Mouse (Mus musculus): ENCODE measurements around the gene Osbpl5.
"Not testable (repeated sequence)": the region's sequence is repeated elsewhere in the genome, so short reads cannot be mapped to it uniquely, and the experiment has no call there.

Osbpl5 gene

DNA sequence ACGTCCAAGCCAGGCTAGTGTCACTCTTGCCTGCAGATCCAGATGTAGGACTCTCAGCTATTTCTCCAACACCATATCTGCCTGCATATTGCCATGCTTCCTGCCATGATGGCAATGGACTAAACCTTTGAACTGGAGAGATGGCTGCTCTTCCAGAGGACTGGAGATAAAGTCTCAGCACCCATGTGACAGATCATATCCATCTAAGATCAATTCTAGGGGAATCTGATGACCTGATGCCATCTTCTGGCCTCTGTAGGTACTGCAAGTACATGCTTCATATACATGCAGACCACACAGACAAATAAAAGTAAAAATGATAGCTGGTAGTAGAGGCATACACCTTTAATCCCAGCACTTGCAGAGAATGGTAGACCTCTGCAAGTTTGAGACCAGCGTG, 60.6 kb downstream of the Osbpl5 start:
- DNase-seq, result peak; percentile 64

- no peak for DNase-seq
Observed at GRCm38 (mm10) chr7:143694550-143694949, 62.2 kb downstream of the Osbpl5 start.

GRCm38 (mm10) chr7:143692746-143693510, 63.9 kb downstream of the Osbpl5 start:
- no peak for DNase-seq

DNA sequence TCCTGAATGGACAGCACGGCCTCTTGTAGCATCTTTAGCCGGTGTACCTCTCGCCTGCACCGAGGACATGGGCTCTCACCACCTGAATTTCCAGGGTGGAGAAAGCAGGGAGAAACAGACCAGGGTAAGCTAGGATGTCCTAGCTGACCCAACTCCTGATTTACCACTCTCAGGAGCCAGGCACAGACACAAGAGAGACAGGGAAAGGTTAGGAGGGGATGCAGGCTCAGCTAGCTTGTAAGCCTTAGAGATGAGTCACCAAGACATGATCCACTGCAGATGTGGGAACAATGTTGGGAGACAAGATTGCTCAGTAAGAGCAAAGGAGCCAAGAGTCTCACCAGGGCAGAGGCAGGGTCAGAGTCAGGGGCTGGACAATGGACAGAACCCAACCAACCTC, 64.9 kb downstream of the Osbpl5 start:
- DNase-seq, result no peak

GRCm38 (mm10) chr7:143691181-143691580, 65.6 kb downstream of the Osbpl5 start:
- DNase-seq, result no peak

DNA sequence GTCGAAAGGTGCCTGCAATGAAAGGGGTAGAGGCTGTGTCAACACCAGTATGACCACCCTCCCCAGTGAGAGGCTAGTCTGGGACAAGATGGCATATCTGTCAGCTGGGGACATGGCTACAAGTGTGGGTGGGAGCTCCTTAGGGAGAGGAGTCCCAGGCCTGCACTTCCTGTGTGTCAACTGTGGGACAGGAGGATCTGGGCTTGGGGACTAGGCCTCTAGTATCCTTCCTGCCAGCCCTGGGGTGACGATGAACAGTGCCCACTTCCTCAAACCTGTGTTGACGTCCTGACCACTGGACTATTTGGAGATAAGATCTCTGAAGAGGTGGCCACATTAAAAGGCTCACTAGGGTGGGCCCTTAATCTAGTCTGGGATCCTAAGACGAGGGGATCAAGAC, 66.8 kb downstream of the Osbpl5 start:
- no peak for DNase-seq

GRCm38 (mm10) chr7:143689481-143689880, 67.3 kb downstream of the Osbpl5 start:
- DNase-seq, result no peak

DNA sequence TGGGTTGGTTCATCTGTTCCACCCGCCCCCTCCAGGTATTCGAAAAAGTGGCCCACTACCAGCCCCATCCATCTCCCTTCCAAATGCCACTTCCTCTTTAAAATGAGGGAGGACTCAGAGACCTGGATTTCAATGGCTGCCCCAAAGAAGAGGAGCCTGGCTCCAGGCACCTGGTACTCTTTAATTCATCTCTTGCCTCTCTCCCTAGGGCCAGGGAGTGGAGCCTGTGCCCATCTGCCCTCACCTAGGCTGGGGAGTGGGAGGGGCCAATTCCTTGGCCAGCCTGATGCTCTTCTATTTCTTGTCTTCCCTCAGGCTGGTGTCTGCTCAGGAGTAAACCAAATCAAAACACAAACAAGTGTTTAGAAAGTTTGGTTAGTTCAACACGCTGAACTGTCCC, 70.1 kb downstream of the Osbpl5 start:
- DNase-seq, result not testable (repeated sequence)

GRCm38 (mm10) chr7:143686191-143686590, 70.6 kb downstream of the Osbpl5 start:
- DNase-seq, result not testable (repeated sequence)

GRCm38 (mm10) chr7:143685359-143686067, 71.3 kb downstream of the Osbpl5 start, which contains the start of gene Tnfrsf23:
Gene Tnfrsf23 (minus strand): TSS chr7:143685872.
- DNase-seq, result peak; percentile 83

DNA sequence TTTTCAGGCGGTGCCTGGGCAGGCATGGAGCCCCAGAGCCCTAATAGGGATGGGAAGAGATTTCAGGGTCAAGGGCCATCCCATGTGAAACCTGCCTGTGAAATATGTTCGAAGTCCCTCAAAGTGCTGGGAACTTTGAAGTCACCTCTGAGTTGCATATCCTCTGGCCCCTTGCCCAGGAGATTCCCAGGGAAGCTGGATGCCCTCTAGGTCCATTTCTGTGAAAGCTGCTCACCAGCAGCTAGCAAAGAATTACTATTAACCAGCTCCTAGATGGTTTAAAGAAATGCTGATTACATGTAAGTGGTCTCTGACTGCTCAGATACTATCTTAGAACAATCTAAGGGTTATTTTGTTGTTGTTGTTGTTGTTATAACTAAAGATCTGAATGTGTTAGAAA, 72.2 kb downstream of the Osbpl5 start:
- peak; percentile 37 for DNase-seq

GRCm38 (mm10) chr7:143681566-143681965, 75.2 kb downstream of the Osbpl5 start:
- DNase-seq, result peak; percentile 1

DNA sequence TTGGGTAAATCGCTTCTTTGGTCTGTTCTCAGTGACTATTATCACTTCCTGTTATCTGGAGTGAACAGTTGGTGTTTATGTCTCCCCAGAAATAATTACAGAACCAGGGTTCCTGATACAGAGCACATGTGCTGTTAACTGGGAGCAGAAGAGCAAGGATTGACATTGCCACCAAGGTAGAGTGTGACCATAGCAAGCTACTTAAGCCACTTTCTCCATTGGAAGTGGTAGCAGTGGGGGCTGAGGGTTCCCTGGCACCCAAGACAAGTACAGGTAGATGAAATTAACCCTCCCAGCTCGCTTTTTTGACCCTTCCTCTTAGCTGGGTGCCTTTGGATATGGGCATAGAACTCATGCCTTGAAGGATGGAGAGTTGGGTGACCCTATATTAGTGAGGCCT, 75.9 kb downstream of the Osbpl5 start:
- peak; percentile 1 for DNase-seq

DNA sequence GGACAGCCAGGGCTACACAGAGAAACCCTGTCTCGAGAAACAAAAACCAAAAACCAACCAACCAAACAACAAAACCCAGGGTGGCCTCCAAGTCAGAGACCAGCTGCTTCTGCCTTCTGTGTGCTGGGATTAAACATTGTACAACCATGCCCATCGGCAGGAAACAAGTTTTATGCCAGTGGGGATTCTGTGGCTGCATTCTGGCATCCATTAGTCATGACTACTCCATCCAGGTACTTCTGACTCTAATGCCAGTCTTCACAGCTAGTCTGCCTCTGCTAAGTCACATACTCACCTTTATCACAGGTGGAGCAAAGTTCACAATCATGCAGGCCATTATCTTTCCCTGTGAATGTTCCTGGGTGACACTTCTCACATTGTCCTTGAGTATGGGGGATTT, 77.1 kb downstream of the Osbpl5 start:
- peak; percentile 0 for DNase-seq

DNA sequence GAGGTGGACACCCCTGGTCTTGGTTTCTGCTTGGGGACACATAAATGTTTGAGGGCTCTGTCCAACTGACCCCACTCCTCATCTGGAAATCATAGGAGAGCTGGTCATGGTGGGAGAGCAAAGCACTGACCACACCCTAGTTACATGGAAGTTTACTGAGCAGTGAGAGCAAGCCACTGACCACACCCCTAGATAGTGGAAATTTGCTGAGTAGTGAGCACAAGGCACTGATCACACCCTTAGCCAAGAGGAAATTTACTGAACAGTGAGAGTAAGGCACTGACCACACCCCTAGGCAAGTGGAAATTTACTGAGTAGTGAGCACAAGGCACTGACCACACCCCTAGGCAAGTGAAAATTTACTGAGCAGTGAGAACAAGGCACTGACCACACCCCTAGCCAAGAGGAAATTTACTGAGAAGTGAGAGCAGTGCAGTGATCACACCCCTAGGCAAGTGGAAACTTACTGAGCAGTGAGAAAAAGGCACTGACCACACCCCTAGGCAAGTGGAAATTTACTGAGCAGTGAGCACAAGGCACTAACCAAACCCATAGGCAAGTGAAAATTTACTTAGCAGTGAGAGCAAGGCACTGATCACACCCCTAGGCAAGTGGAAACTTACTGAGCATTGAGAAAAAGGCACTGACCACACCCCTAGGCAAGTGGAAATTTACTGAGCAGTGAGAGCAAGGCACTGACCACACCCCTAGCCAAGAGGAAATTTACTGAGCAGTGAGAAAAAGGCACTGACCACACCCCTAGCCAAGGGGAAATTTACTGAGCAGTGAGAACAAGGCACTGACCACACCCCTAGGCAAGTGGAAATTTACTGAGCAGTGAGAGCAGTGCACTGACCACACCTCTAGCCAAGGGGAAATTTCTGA, 90.1 kb downstream of the Osbpl5 start:
- no peak for DNase-seq

DNA sequence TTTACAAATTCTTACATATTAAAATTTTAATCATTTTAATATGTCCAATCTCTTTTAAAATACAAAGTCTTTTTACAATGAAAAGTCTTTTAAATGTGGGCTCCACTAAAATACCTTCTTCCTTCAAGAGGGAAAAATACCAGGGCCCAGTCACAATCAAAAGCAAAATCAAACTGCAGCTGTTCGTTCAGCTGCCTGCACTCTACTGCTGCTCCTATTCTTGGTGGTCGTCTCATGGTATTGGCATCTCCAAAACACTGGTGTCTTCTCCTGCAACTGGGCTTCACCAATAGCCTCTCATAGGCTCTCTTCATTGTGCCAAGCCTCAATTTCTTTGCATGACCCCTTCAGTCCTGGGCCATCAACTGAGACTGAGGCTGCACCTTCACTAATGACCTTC, 93.3 kb downstream of the Osbpl5 start:
- DNase-seq, result no peak

GRCm38 (mm10) chr7:143660797-143661196, 96.0 kb downstream of the Osbpl5 start:
- no peak for DNase-seq

DNA sequence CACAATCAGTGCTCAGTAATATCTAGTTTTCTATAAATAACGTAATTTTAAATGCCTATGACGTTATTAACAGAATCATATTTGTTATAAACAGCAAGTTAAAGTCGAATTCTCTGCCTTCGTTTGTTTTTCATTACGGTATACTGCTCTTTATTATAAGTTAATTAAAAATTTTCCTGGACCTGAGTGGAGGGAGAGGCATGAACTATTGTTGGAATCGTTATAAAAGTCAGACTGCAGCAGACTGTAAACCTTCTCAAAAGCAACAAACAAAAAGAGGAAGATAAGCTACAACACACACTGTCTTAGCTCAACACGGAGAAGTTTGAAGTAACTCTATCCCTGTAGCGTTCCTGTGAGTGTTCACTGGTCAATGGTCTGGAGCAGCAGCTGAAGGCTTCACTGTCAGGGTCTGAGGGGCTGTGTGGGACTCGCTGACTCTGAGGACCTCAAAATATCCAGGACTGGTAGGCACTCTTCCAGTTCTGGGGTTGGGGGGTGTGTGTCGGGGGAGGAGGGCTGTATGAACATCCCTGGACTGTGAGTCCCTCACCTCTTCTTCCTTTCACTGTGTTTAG, 106.9 kb downstream of the Osbpl5 start:
- not testable (repeated sequence) for DNase-seq

GRCm38 (mm10) chr7:143649034-143649768, 107.6 kb downstream of the Osbpl5 start, which contains the start of gene Tnfrsf22:
Gene Tnfrsf22 (minus strand): TSS chr7:143649661.
- DNase-seq, result peak; percentile 91

DNA sequence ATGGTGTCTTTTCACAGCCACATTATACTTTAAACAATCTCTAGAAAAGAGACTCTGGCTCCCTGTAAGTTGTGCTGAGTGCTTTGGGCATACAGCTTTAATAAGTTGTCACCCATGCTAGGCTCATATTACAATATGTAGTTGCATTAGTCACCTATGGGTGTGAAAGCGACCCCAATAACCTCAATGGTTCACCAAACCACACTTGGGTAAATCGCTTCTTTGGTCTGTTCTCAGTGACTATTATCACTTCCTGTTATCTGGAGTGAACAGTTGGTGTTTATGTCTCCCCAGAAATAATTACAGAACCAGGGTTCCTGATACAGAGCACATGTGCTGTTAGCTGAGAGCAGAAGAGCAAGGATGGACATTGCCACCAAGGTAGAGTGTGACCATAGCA, 112.8 kb downstream of the Osbpl5 start:
- DNase-seq, result not testable (repeated sequence)

Data from kidney, postnatal 10 days (tissue).